Mouse (Mus musculus): Measurements from ENCODE around the gene P4hb. TPM values are rescaled to one million over a fixed set of nuclear protein-coding genes. Genes with fewer than 3 reads are reported as not detected.
A peak's percentile ranks its signal among the peaks of the same experiment; 100 is the strongest.

P4hb gene
- total RNA-seq (2012; rRNA removed): 904 and 977 TPM in 2 replicates

GRCm38 (mm10) chr11:120572752-120573584 lies at the start of gene P4hb:
Gene P4hb (minus strand): TSS chr11:120573253.
- in situ Hi-C loops (cut with MboI; ENCODE audit: low sequenced_read_pairs in 2 of 2, unreplicated experiment in 2 of 2): no loop called here
- H3K36me3 ChIP-seq (ENCODE audit: control insufficient read depth, insufficient read depth, low read length, poor library complexity, severe bottlenecking): peaks cover 31% of the 10 kb centered on the region

GRCm38 (mm10) chr11:120622805-120623204 lies 49.8 kb upstream of the P4hb start:
- H3K36me3 ChIP-seq (ENCODE audit: control insufficient read depth, insufficient read depth, low read length, poor library complexity, severe bottlenecking): peaks cover 20% of the 10 kb centered on the region
- H3K27ac ChIP-seq (ENCODE audit: insufficient read depth, low read depth, low read length, poor library complexity, severe bottlenecking): no peak overlapping the region

More at GRCm38 (mm10) chr11:120572752-120573584, at the start of gene P4hb:
- H3K27ac ChIP-seq (ENCODE audit: insufficient read depth, low read depth, low read length, poor library complexity, severe bottlenecking): peak within 1 kb of the TSS; percentile 87
- no peaks in the 10 kb centered on the region for H3K9me3 ChIP-seq (ENCODE audit: control insufficient read depth, insufficient read depth, low read depth, low read length)
- peaks cover 1 to 6% of the 10 kb centered on the region in 2 experiments; a peak in 2 of 4 replicates for H3K4me1 ChIP-seq (ENCODE audit: control insufficient read depth in 2 of 2, insufficient read depth in 2 of 2, low read length in 2 of 2, poor library complexity in 1 of 2)
- peak within 1 kb of the TSS; percentile 76 to 85 for H3K4me3 ChIP-seq (ENCODE audit: insufficient read depth in 1 of 2, low read depth in 1 of 2, low read length in 2 of 2, poor library complexity in 1 of 2, severe bottlenecking in 1 of 2)
- peak; percentile 98 for DNase-seq (ENCODE audit: low read depth, low spot score)
- H3K9ac ChIP-seq (ENCODE audit: insufficient read depth, low read depth, low read length, poor library complexity, severe bottlenecking): peak within 1 kb of the TSS; percentile 93
- no peak for TF ChIP-seq ZNF384 (IDR thresholded peaks at IDR 0.05; ENCODE audit: low read depth, low read length)
- TF ChIP-seq MAFK (IDR thresholded peaks at IDR 0.05; ENCODE audit: insufficient read depth, low read depth, low read length): no peak
- 0 out of 2 replicates have a peak, but pooled peaks have one; percentile 40 for TF ChIP-seq HCFC1 (IDR thresholded peaks at IDR 0.05; ENCODE audit: borderline replicate concordance, insufficient read depth, low read length)
- TF ChIP-seq ZC3H11A (IDR thresholded peaks at IDR 0.05; ENCODE audit: borderline replicate concordance, low read depth, low read length): no peak
- TF ChIP-seq CHD2 (IDR thresholded peaks at IDR 0.05; ENCODE audit: low read depth, low read length): peak; percentile 60

GRCm38 (mm10) chr11:120620195-120620594 lies 47.1 kb upstream of the P4hb start:
- peak overlapping the region; percentile 45 for H3K9ac ChIP-seq (ENCODE audit: insufficient read depth, low read depth, low read length, poor library complexity, severe bottlenecking)
- in situ Hi-C loops (cut with MboI; ENCODE audit: low sequenced_read_pairs in 2 of 2, unreplicated experiment in 2 of 2): no loop called here
- H3K9me3 ChIP-seq (ENCODE audit: control insufficient read depth, insufficient read depth, low read depth, low read length): no peaks in the 10 kb centered on the region
- DNase-seq (ENCODE audit: low read depth, low spot score): no peak
- TF ChIP-seq MAFK (IDR thresholded peaks at IDR 0.05; ENCODE audit: insufficient read depth, low read depth, low read length) (no peak), ZC3H11A (IDR thresholded peaks at IDR 0.05; ENCODE audit: borderline replicate concordance, low read depth, low read length) (no peak), HCFC1 (IDR thresholded peaks at IDR 0.05; ENCODE audit: borderline replicate concordance, insufficient read depth, low read length) (no peak), CHD2 (IDR thresholded peaks at IDR 0.05; ENCODE audit: low read depth, low read length) (no peak), ZNF384 (IDR thresholded peaks at IDR 0.05; ENCODE audit: low read depth, low read length) (no peak)
- no peak overlapping the region for H3K27ac ChIP-seq (ENCODE audit: insufficient read depth, low read depth, low read length, poor library complexity, severe bottlenecking)
- H3K36me3 ChIP-seq (ENCODE audit: control insufficient read depth, insufficient read depth, low read length, poor library complexity, severe bottlenecking): peaks cover 10% of the 10 kb centered on the region
- H3K4me1 ChIP-seq (ENCODE audit: control insufficient read depth in 2 of 2, insufficient read depth in 2 of 2, low read length in 2 of 2, poor library complexity in 1 of 2): peaks cover 8 to 26% of the 10 kb centered on the region in 2 experiments; a peak in 2 of 4 replicates
- peak overlapping the region; percentile 22; a peak in 3 of 4 replicates for H3K4me3 ChIP-seq (ENCODE audit: insufficient read depth in 1 of 2, low read depth in 1 of 2, low read length in 2 of 2, poor library complexity in 1 of 2, severe bottlenecking in 1 of 2)

More at GRCm38 (mm10) chr11:120622805-120623204, 49.8 kb upstream of the P4hb start:
- in situ Hi-C loops (cut with MboI; ENCODE audit: low sequenced_read_pairs in 2 of 2, unreplicated experiment in 2 of 2): no loop called here
- no peak for TF ChIP-seq MAFK (IDR thresholded peaks at IDR 0.05; ENCODE audit: insufficient read depth, low read depth, low read length)
- no peak for TF ChIP-seq CHD2 (IDR thresholded peaks at IDR 0.05; ENCODE audit: low read depth, low read length)
- TF ChIP-seq HCFC1 (IDR thresholded peaks at IDR 0.05; ENCODE audit: borderline replicate concordance, insufficient read depth, low read length): no peak
- no peak for TF ChIP-seq ZC3H11A (IDR thresholded peaks at IDR 0.05; ENCODE audit: borderline replicate concordance, low read depth, low read length)
- no peak for TF ChIP-seq ZNF384 (IDR thresholded peaks at IDR 0.05; ENCODE audit: low read depth, low read length)
- Histone ChIP-seq H3K4me3 (ENCODE audit: insufficient read depth in 1 of 2, low read depth in 1 of 2, low read length in 2 of 2, poor library complexity in 1 of 2, severe bottlenecking in 1 of 2) (no peak overlapping the region), H3K9ac (ENCODE audit: insufficient read depth, low read depth, low read length, poor library complexity, severe bottlenecking) (no peak overlapping the region), H3K9me3 (ENCODE audit: control insufficient read depth, insufficient read depth, low read depth, low read length) (no peaks in the 10 kb centered on the region), H3K4me1 (ENCODE audit: control insufficient read depth in 2 of 2, insufficient read depth in 2 of 2, low read length in 2 of 2, poor library complexity in 1 of 2) (peaks cover 3 to 22% of the 10 kb centered on the region in 2 experiments; a peak in 2 of 4 replicates)
- DNase-seq (ENCODE audit: low read depth, low spot score): no peak

- in situ Hi-C loops (cut with MboI; ENCODE audit: low sequenced_read_pairs in 2 of 2, unreplicated experiment in 2 of 2): no loop called here
- no peaks in the 10 kb centered on the region for H3K9me3 ChIP-seq (ENCODE audit: control insufficient read depth, insufficient read depth, low read depth, low read length)
Observed at GRCm38 (mm10) chr11:120618619-120619535, 45.8 kb upstream of the P4hb start.

More at GRCm38 (mm10) chr11:120618619-120619535, 45.8 kb upstream of the P4hb start:
- TF ChIP-seq MAFK (IDR thresholded peaks at IDR 0.05; ENCODE audit: insufficient read depth, low read depth, low read length) (no peak), ZNF384 (IDR thresholded peaks at IDR 0.05; ENCODE audit: low read depth, low read length) (no peak), HCFC1 (IDR thresholded peaks at IDR 0.05; ENCODE audit: borderline replicate concordance, insufficient read depth, low read length) (no peak), CHD2 (IDR thresholded peaks at IDR 0.05; ENCODE audit: low read depth, low read length) (no peak), ZC3H11A (IDR thresholded peaks at IDR 0.05; ENCODE audit: borderline replicate concordance, low read depth, low read length) (no peak)
- no peak overlapping the region for H3K9ac ChIP-seq (ENCODE audit: insufficient read depth, low read depth, low read length, poor library complexity, severe bottlenecking)
- no peak for DNase-seq (ENCODE audit: low read depth, low spot score)
- H3K4me3 ChIP-seq (ENCODE audit: insufficient read depth in 1 of 2, low read depth in 1 of 2, low read length in 2 of 2, poor library complexity in 1 of 2, severe bottlenecking in 1 of 2): no peak overlapping the region
- peaks cover 15% of the 10 kb centered on the region for H3K36me3 ChIP-seq (ENCODE audit: control insufficient read depth, insufficient read depth, low read length, poor library complexity, severe bottlenecking)
- 0 out of 2 replicates have a peak overlapping the region, but pooled peaks have one; percentile 11 for H3K27ac ChIP-seq (ENCODE audit: insufficient read depth, low read depth, low read length, poor library complexity, severe bottlenecking)
- H3K4me1 ChIP-seq (ENCODE audit: control insufficient read depth in 2 of 2, insufficient read depth in 2 of 2, low read length in 2 of 2, poor library complexity in 1 of 2): peaks cover 8 to 30% of the 10 kb centered on the region in 2 experiments; a peak in 2 of 4 replicates
